18 mouse cellular contexts compared by ENCODE assay signal in the genomic region with DNA sequence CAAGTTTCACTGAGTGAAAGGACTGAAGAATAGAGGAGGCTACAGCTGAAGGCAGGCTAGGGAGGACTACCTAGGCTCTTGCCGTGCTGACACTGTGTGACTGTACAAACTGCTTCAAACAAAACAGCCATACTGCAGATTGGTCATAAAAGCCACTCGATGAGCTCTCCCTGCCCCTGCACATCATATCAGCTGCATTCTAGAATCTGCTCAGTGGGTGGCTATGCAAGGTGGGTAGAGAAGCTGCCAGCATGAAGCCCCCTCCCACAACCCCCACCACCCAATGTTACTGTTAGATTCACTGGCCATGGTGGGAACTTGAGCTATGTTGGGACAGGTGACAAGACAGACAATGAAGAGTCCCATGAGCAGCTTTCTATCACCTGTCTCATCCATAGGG.
"Had no signal": no experiment of that assay in that cellular context is flagged by ENCODE, and none has a peak within 500 bp of the region (broad histone marks: within the 10 kb centered on the region; RNA-seq: fewer than 3 reads in every experiment).

No protein-coding gene starts in this region.

- ATAC-seq: midbrain, embryonic 13.5 days; midbrain, embryonic 16.5 days had no signal

- H3K36me3 ChIP-seq: midbrain, embryonic 10.5 days; midbrain, embryonic 13.5 days; neural tube, embryonic 13.5 days; neural tube, embryonic 15.5 days had no signal

- H3K27me3 ChIP-seq: midbrain, embryonic 13.5 days; neural tube, embryonic 13.5 days; neural tube, embryonic 15.5 days had no signal

- H3K9ac ChIP-seq: lung, embryonic 14.5 days; midbrain, embryonic 13.5 days; neural tube, embryonic 13.5 days; neural tube, embryonic 15.5 days had no signal

- H3K4me2 ChIP-seq: lung, embryonic 14.5 days; midbrain, embryonic 13.5 days; neural tube, embryonic 13.5 days; neural tube, embryonic 15.5 days had no signal

- H3K4me3 ChIP-seq: midbrain, embryonic 10.5 days; midbrain, embryonic 13.5 days; myocyte; neural tube, embryonic 13.5 days; neural tube, embryonic 15.5 days had no signal

- H3K27ac ChIP-seq: neural tube, embryonic 13.5 days; neural tube, embryonic 15.5 days had no signal

- DNase-seq: lung, adult 18-20 months; lung, embryonic 14.5 days; lung, postnatal 10 days; lung, postnatal 4 days; retina, postnatal 1 day; right cerebral cortex, adult 18-20 months; right cerebral cortex, postnatal 25 days; right cerebral cortex, postnatal 4 days; spleen, adult 18-20 months; thymus, adult 18-20 months; thymus, postnatal 14 days; thymus, postnatal 36 days had no signal

- H3K9me3 ChIP-seq: midbrain, embryonic 10.5 days; midbrain, embryonic 13.5 days; neural tube, embryonic 13.5 days; neural tube, embryonic 15.5 days had no signal
